Mouse (Mus musculus) right cerebral cortex, adult 2 months (tissue): Measurements from ENCODE around the gene Clec2d.
A peak's percentile ranks its signal among the peaks of the same experiment; 100 is the strongest.
"Not testable (repeated sequence)": the region's sequence is repeated elsewhere in the genome, so short reads cannot be mapped to it uniquely, and the experiment has no call there.

Source experiments
- DNase-seq, 2 experiments: peaks; one replicate each; pipeline ENCODE4 v3.0.0; 2021 to 2022; ENCODE audit warnings: low spot score in 2 of 2

Clec2d gene

GRCm38 (mm10) chr6:129180403-129181169 lies at the start of gene Clec2d:
Gene Clec2d, plus strand, starts transcription at chr6:129180615.
- peak; percentile 25 for DNase-seq

- no peak for DNase-seq
These were observed 47.6 kb upstream of the Clec2d start for GRCm38 (mm10) chr6:129132604-129133341.

- DNase-seq, result no peak
These were observed 33.6 kb upstream of the Clec2d start for GRCm38 (mm10) chr6:129146812-129147211.

- no peak for DNase-seq
These were observed 20.3 kb upstream of the Clec2d start for GRCm38 (mm10) chr6:129160103-129160502.

GRCm38 (mm10) chr6:129161136-129161535 lies 19.3 kb upstream of the Clec2d start:
- DNase-seq, result no peak

GRCm38 (mm10) chr6:129161951-129162350 lies 18.5 kb upstream of the Clec2d start:
- no peak for DNase-seq

GRCm38 (mm10) chr6:129162587-129163159 lies 17.7 kb upstream of the Clec2d start:
- DNase-seq, result no peak

- DNase-seq, result no peak
These were observed 16.8 kb upstream of the Clec2d start for GRCm38 (mm10) chr6:129163606-129164005.

GRCm38 (mm10) chr6:129170925-129171324 lies 9.5 kb upstream of the Clec2d start:
- DNase-seq, result no peak

GRCm38 (mm10) chr6:129171675-129172074 lies 8.7 kb upstream of the Clec2d start:
- DNase-seq, result no peak

- no peak for DNase-seq
These were observed 5.6 kb upstream of the Clec2d start for GRCm38 (mm10) chr6:129174836-129175235.

- no peak for DNase-seq
These were observed 4.8 kb upstream of the Clec2d start for GRCm38 (mm10) chr6:129175612-129176011.

GRCm38 (mm10) chr6:129176621-129177020 lies 3.8 kb upstream of the Clec2d start:
- no peak for DNase-seq

GRCm38 (mm10) chr6:129179281-129179680 lies 1.1 kb upstream of the Clec2d start:
- no peak for DNase-seq

GRCm38 (mm10) chr6:129179831-129180230 lies 584 bp upstream of the Clec2d start:
- DNase-seq, result not testable (repeated sequence)

- no peak for DNase-seq
These were observed 834 bp downstream of the Clec2d start for GRCm38 (mm10) chr6:129181249-129181648.

GRCm38 (mm10) chr6:129181683-129182082 lies 1.3 kb downstream of the Clec2d start:
- DNase-seq, result no peak

- no peak for DNase-seq
These were observed 2.1 kb downstream of the Clec2d start for GRCm38 (mm10) chr6:129182518-129182917.

GRCm38 (mm10) chr6:129184001-129184400 lies 3.6 kb downstream of the Clec2d start:
- DNase-seq, result not testable (repeated sequence)

GRCm38 (mm10) chr6:129184788-129185187 lies 4.4 kb downstream of the Clec2d start:
- DNase-seq, result no peak

GRCm38 (mm10) chr6:129186022-129186421 lies 5.6 kb downstream of the Clec2d start:
- no peak for DNase-seq

- DNase-seq, result no peak
These were observed 6.2 kb downstream of the Clec2d start for GRCm38 (mm10) chr6:129186457-129187199.
